Mouse (Mus musculus) ovary, postnatal 10 days (tissue): ENCODE measurements around the gene 1700012B09Rik.

Experiments
- DNase-seq: peaks from one replicate; pipeline ENCODE4 v3.0.0; 2022; ENCODE audit warnings: low spot score

1700012B09Rik gene

DNA sequence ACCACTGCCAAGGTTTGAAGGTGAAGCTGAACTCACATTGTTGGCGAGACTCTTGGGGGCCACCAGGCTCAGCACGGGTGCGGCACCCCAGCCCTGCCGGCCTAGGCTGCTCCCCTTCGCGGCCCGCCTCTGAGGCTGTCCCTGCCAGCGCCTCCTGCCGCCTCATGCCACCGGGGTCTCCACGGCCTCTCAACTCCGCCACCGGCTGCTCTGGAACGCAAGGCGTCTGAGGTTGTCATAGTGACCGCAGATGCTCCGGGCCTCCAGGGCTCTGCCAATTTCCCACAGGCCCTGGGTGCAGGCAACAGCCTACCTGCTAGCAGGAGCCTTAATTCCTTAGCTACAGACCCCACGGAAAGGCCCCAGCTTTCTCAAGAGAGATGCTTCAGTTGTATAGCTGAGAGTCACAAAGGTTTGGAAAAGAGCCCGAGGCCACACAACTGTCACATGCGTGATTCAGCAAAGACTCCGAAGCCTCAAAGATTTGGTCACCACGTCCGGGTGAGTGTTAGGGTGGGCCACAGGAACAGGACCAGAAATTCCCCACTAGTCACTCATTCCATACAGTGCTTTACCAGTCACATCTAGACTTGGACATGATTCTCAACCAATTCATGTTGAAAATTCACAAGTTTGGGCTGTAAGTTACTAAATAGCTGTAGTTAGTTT is at the start of gene 1700012B09Rik:
1700012B09Rik (minus strand) TSS at position 228 of the 669 bp plus-strand sequence.
- no peak for DNase-seq

DNA sequence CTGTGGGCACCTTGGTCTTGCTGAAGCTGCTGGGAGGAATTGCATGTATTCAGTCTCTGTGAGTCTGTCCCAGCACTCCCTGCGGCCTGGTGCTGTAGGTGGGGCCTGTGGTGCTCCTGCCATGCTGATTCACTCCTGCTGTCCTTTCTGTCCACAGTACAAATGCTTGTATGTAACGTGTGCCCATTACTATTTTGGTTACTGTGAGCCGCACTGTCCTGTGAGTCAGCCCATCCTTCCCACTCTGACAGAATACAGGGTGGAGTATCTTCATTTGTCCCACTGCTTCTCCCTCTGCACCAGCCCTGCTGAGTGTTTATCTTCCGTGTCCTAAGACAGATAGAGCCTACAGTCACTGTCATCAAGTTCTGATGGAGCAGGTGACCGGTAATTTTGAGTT is 39.3 kb upstream of the 1700012B09Rik start:
- DNase-seq = no peak

DNA sequence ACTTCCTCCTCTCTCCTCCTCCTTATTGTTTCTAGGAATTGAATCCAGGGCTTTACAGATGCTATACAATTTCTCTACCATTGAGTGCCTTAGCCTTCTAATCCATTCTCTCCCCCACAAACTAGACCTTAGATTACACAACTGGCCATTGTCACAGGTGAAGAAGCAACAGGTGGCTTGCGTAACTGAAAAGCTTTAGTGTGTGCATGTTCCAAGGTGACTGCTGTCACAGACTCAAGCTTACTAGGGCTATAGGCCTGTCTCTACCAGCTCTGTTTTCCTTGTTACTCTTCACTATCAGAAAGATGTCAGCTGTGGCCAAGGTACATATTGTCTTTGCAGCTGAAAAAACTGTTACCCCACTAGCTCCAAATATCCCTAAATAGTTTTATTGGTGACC is 36.0 kb upstream of the 1700012B09Rik start:
- DNase-seq = no peak

DNA sequence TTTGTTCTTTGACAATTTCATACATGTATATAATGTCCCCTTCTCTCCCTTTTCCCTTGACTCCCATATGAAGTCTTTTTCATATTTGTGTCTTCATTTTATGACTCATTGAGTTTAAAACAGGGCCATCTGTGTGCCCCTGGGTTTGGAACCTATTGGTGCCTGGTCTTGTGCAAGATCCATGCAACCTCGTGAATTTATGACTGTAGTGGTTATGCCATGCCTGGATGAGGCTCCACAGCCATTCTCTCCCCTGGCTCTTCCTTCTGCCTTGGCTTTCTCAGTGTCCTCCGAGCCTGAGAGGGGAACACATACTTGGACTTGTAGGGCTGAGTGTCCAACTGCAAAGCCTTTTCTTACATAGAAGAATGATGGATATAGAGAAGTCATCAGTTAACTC is 34.9 kb upstream of the 1700012B09Rik start:
- DNase-seq = no peak

DNA sequence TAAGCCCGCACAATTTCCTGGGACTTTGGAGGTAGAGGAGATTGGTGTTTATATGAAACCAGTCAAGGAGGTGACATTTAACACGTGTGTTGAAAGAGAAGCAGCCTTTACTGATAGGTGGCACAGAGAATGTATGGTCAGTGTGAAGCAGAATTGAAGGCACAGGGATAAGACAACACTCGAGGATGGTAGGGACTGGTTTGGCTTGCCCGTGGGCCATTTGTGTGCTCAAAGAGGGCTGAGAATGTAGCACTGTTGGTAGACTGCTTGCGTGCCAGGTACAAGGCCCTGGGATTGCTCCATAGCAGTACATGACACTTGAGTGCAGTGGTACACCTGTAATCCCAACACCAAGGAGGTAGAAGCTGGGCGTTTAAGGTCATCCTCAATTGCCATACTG is 16.5 kb upstream of the 1700012B09Rik start:
- DNase-seq = no peak

DNA sequence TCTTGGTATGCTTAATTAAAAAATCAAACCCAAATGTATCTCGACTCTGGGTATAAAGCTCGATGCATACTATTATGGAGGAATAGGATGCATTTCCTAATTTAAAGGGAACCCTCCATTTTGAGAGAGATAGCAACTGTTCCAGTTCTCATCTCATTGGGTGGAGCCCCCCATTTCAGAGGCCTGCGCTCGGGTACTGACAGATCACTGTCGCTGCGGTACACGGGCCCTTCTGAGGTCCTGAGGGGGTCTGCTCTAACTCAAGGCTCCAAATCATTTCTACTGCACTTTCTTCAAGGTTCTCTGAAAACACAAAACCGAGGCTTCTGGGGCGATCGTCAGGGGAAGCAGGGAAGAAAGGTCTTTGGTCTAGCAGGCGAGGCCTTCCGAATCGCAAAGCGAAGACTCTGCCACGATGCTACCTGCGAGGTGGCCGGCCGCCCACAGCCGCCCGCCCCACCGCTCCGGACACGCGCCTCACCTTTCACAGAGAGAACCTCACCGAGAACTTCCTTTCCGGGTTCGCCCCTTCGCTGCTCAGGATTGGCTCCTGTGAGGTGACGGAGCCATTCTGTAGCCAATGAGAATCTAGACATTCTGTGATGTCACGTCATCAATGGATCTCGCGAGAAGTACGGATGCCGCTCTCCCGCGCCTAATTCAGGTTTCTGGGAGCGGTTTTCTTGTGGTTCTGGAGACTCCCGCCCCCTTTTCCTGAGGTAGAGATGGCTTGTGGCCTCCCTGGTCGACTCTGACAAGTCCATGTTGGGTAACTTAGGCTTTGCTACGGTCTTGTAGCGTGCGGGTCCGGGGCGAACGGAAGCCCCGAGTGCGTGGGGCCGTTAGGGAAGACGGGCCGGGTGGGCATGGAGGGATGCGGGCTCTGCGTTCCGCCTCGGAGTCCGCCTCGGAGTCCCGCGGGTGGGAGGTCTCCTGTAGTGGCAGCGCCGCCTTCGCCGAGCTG is 13.5 kb upstream of the 1700012B09Rik start, which contains the start of the genes Mre11a and Ankrd49:
Mre11a (plus strand) TSS at position 616 of the 964 bp plus-strand sequence.
Ankrd49 (minus strand) TSS at position 818 of the 964 bp plus-strand sequence.
- peak; percentile 82 for DNase-seq

DNA sequence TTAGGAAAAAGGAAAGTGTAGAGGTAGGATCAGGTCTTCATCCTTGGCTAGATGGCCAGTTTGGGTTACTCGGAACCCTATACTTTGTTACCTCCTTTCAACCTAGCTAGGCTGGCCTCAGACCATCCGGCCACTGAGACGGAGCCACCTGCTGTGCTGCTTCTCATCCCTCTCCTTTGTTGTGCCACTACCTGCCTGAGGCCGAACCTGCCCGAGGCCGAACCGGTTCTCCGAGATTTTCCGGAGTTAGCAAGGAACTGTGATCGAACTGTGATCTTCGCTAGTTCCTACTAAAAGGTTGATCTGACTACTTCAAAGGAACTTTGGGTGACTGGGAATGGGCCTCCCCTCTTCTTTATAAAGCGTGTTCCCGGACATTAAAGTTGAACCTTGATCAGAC is 7.5 kb upstream of the 1700012B09Rik start:
- no peak for DNase-seq

DNA sequence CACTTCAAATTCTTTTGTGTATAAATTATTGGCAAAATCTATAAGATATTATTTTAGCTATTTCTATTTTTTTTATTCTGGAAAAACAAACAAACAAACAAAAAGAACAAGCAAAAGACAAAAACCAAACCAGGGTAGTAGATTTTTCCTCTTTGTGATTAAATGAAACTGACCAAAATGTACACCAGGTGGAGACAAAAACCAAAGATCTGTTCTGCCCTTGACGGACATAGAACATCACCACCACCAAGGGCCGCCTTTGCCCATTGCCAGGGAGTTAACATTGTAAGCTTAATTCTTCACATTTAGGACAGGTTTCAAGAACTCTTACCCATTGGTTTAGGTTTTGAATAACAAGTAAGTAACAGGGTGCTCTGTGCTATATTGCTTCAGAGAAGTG is 3.0 kb upstream of the 1700012B09Rik start:
- no peak for DNase-seq

DNA sequence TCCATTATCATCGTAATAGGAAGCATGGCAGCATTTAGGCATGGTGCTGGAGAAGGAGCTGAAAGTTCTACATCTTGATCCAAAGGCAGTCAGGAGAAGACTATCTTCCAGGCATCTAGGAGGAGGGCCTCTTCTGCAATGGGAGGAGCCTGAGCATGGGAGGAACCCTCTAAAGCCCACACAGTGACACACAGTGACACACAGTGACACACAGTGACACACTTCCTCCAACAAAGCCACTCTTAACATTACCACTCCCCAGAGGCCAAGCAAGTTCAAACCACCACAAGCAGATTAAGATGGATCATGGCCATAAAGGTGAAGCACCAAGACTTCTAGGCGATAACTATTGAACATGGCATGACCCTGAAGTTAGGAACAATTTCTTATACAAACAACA is 1.2 kb upstream of the 1700012B09Rik start:
- DNase-seq = no peak

DNA sequence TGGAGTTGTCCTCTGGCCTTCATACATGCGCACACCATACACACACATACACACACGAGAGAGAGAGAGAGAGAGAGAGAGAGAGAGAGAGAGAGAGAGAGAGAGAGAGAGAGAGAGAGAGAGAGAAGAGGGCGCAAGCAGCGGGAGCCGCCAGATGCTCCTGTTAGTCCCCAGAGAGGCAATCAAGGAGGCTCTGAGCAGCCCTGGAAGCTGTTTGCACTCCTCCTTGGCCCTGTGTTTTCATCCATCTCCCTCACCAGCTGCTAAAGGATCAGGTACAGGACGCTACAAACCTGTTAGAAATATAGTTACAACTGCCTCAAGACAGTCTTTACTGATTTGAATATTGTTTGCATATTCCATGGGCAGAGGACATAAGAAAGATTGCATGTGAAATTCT is 1.0 kb downstream of the 1700012B09Rik start:
- no peak for DNase-seq

DNA sequence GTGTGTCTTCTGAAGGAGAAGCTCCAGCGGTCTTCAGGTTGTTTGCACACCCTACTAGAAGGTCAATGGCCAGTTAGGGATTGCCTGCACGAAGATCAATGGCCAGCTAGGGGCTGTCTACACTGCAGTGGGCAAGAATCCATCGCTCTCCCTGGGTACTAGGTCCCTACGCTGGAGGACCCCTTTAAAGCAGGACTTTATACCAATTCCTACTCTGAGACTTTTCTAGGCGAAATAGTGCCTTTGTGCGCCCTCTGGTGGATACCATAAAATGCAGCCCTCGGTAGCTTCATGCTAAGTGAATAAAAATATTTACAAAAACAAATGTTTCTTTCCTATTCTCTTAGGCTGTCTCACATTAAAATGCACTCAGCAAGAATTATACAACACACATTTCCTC is 6.1 kb downstream of the 1700012B09Rik start:
- no peak for DNase-seq

DNA sequence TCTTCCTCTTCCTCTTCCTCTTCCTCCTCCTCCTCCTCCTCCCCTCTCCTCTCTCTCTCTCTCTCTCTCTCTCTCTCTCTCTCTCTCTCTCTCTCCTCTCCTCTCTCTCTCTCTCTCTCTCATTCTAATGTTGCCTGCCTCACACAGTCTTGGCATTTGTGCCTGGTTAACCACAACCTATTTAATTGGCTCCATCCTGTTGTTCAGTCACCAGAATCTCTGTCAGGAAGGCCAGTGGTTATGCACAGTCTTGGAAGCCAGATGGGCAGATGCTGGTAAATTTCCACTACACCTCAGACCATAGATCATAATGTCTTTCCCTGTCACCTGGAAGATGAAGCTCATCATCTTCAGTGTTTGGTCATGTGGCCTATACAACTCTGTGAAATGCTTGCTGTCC is 11.6 kb downstream of the 1700012B09Rik start:
- no peak for DNase-seq

DNA sequence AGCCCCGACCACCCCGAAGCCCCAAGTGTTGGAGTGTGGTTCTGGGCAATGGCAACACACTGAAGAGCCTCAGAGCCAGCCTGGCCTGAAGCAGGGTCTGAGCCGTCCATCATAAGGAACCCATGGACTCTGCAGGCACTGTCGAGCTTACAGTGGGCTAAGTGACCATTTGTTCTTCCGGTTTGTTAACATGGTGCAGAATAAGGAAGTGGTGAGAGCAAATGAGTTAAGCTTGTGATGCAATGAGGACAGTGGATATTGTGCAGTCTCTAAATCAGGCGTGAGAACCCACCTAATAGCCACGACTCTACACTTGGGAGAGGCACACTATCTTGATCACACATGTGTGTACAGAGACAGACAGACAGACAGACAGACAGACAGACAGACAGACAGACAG is 12.2 kb downstream of the 1700012B09Rik start:
- no peak for DNase-seq

DNA sequence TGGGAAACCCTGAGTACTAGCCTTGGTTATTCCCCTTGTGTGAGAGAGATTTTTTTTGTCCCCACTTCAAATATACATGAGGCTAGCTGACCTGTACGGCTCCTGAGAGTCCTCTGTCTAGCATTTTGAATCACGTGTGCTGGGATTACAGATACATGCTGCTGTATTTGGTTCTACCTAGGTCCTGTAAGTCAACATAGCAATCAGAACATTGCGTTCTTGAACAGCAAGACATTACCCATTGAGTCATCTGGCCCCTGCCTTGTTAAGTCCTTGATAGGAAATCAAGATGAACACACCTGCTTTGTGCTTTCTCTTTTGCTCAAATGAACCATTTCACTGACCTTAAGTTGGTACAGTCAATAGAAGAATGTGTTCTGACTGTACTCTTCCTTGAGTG is 16.4 kb downstream of the 1700012B09Rik start:
- DNase-seq = no peak

DNA sequence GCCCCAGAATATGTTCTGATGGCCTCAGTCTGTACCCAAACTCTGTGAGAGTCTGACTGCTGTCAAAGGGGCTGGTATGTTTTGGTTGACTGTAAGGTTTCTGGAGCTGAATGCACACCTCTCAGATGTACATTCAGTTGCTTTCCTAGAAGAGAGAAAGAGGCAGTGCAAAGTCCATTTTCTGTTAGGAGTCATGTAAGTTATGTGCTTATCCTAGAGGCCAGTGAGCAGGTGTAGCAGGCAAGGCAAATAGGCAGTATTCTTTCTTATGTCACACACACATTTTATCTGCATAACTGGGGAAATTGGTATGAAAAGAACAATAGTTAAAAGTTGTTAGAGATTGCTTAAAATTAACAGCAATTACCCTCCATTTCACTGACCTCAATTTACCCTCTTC is 16.9 kb downstream of the 1700012B09Rik start:
- no peak for DNase-seq

DNA sequence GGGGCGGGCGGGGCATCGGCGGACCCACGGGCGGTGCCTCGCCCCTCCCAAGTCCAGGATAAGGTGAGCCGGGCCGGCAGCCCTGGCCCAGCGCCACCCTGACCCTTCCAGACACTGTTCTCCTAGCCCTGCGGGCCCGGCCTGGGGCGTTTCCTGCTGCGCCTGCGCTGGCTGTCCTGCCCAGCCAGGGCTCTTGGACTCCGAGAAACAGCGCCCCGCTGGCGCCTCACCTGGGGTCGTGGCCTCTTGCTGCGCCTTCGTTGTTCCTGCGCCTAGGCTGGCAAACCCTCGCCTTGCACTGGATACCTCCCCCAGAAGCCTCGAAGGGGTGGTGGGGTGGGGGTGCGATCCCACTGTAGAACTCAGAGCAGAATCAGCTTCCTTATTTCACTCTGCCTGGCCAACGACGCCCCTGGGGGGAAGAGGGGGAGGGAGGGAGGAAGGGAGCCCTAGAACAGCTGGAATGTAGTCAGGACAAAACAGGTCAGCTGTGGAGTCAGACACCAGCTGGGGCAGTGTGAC is 18.8 kb downstream of the 1700012B09Rik start, which contains the start of gene Fut4:
Fut4 (minus strand) TSS at position 393 of the 522 bp plus-strand sequence.
- DNase-seq = peak; percentile 33

DNA sequence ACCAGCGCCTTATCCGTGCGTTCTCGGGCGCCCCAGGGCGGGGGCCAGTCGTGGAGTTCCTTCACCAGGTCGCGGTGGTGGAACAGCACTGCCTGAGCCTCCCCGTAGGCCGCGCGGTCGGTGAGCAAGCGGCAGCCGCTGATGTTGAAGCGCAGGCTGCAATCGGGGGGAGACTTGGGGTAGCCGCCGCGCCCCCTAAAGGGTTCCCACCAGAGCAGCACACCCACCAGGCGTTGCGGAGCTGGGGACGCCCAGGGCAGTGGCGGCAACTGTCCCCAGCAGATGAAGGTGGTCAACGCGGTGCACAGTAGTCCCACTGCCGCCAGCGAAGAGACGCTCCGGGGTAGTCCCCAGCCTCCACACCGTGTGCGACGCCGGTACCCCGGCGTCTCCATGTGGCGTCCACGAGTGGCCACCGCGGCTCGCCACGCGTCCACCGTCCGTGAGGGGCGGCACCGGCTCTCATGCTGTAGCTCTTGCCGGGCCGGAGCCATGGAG is 19.3 kb downstream of the 1700012B09Rik start:
- peak; percentile 15 for DNase-seq

DNA sequence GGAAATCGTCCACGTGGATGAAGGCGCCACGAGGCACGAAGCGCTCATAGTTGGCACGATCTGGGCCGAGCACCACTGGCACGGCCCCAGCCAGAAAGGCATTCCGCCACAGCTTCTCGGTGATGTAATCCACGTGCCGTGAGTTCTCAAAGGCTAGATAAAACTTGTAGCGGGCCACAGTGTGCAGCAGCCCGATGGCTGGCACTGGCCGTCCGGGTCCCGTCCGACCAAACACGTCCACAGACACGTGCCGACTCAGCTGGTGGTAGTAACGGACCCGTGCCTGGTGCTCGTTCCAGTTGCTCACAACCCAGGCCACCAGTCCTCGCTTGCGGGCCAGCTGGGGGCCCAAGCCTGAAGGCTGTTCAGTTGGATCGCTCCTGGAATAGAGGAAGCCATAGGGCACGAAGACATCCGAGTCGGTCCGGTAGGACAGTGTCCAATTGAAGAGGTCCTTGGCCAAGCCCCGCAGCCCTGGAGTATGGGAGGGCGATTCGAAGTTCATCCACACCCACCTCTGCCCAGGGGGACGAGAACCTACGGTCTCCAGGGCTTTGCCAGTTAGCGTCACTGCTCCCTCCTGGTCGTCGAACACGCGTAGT is 19.8 kb downstream of the 1700012B09Rik start:
- no peak for DNase-seq

DNA sequence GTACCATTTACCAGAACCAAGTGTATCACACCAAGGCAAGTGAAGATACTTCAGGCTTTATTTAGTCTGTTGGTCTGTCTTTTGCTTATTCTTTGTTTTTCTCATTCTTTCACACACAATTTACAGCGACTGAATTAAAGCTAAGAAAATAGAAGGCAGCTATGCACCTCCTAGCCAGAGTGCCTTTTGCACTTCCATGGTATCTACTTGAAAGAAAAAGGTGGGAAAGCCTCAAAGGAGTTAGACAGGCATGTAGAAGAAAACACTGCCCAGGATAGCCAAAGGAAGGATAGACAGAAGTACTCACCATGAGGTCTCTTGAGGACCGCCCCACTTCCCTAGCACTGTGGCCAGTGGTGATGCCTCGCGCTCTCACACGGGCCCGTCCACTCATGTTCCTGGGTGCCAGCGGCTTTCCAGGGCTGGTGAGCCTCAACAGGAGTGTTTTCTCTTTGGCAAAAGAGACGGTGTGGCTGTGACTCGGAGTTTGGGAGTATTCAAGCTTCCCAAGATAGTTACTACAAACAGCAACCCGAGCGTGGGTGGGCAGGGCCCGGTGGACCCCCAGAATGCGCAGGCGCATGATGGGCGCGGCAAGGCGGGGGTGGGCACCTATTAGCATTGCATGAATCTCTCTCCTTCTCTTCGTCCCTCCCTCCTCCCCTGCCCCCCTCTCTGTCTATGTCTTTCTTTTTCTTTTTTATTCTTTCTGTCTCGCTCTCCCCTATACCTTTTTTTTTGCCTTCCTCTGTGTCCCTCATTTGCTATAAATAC is 30.5 kb downstream of the 1700012B09Rik start, which contains the start of gene Piwil4:
Piwil4 (minus strand) TSS at position 583 of the 774 bp plus-strand sequence.
- no peak for DNase-seq

DNA sequence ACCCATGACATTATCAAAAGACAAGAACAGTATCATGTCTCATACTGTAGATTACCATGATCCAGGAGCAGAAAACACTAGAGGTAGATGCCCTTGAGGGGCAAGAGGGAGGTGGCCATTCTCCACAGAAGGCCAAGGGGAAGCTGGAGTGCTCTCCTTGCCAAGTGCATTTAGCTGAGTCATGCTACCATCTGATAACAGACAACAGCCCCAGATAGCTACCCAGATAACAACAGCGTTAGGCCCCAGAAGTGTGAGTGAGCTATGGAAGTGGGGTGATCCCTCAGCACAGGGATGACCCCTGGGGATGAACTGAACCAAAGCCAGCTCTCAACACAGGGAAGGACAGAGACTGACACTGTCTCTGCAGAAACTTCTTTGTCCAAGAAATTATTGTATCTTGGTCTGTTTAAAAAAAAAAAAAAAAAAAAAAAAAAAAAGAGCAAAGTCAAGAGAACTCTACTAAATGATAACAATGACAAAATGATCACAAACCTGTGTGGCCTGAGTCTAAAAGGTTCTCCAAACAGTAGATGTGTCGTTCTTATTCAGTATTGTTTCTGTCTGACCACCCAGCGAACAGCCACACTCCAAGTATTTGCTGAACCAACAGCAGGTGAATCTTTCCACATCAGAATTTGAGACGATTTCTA is 31.2 kb downstream of the 1700012B09Rik start:
- no peak for DNase-seq
